Mouse (Mus musculus) embryonic fibroblast, embryonic 13.5 days (primary cell): Measurements from ENCODE around the gene Slc27a5.

Source experiments
- CTCF ChIP-seq: IDR thresholded peaks from 2 replicates; pipeline ENCODE4 v1.5.1; 2011; ENCODE audit warnings: mild to moderate bottlenecking, control low read depth, low read length, moderate library complexity, borderline replicate concordance; ENCODE audit not compliant: insufficient read depth
- POLR2A ChIP-seq: IDR thresholded peaks from 2 replicates; pipeline ENCODE4 v1.6.1; 2011; ENCODE audit warnings: low read depth, mild to moderate bottlenecking, control low read depth, low read length, moderate library complexity

GRCm38 (mm10) chr7:13013671-13014070 is 15.7 kb upstream of the Slc27a5 start:
- TF ChIP-seq CTCF (no peak), POLR2A (no peak)
